Mouse (Mus musculus): ENCODE measurements around the gene Rps8. TPM values are rescaled to one million over a fixed set of nuclear protein-coding genes. Genes with fewer than 3 reads are reported as not detected.
"Not testable (repeated sequence)": the region's sequence is repeated elsewhere in the genome, so short reads cannot be mapped to it uniquely, and the experiment has no call there.

The Rps8 gene
- polyA plus RNA-seq, 1 experiment from 2014 or later: 681 TPM

DNA sequence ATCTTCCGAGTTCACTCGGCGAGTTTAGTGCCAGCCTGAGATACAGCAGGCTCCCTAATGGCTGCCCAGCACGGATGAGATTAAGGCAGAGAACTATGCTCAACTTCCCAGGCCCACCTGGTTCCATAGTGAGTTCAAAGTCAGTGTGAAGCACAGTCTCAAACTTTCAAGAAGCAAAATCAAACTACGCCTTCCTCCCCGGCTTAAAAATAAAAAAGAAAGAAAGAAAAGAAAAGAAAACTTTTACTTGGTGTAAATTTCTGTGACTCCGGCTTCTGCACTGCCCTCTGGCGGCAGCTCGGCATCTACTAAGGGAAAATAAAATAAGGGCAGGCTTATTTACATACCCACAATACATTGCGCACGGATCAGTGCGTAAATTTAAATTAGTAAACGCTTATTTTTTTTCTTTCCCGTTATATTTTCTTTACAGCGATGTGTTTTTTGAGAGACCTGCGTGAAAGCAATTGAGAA, 33.4 kb upstream of the Rps8 start:
- H3K4me1 ChIP-seq (ENCODE audit: insufficient read depth, low read depth, low read length): no peaks in the 10 kb centered on the region
- H3K36me3 ChIP-seq (ENCODE audit: insufficient read depth, low read length): no peaks in the 10 kb centered on the region
- peak overlapping the region; percentile 52 for H3K9ac ChIP-seq (replicated peaks; ENCODE audit: low read depth)
- H3K4me3 ChIP-seq (ENCODE audit: low read depth, low read length): peak overlapping the region; percentile 37
- peak overlapping the region; percentile 47 for H3K4me2 ChIP-seq (replicated peaks; ENCODE audit: low read depth, low read length)
- no peaks in the 10 kb centered on the region for H3K9me3 ChIP-seq (ENCODE audit: low read length)
- TF ChIP-seq EP300 (IDR thresholded peaks at IDR 0.05): peak; percentile 55; the same call in 1 of the 2 replicates
- peak; percentile 77 for TF ChIP-seq CTCF (IDR thresholded peaks at IDR 0.05)
- ATAC-seq: peak; percentile 78
- peak overlapping the region; percentile 78 for H3K27ac ChIP-seq (ENCODE audit: low read length)
- no peaks in the 10 kb centered on the region for H3K27me3 ChIP-seq (replicated peaks; ENCODE audit: insufficient read depth, low read length)
- DNase-seq (ENCODE audit: low spot score): peak; percentile 95
- WGBS: under 1% methylated on average over 16 of the region's 16 CpGs

DNA sequence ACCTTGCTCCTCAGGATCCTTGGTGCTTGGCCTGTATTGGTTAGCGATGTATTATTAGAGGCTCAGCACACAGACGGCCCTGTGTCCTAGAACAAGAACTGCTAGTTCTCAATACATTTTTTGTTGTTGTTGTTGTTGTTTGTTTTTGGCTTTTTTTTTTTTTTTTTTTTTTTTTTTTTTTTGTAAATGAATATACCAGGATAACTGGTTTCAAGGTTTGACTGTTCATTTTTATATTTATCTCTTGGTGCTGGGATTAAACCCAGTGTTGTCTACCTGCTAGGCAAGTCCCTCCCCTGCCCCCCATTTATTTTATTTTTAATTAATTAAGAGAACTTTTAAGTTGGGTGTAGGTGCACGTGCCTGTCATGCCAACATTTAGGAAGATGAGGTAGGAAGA, 32.9 kb upstream of the Rps8 start:
- peak overlapping the region; percentile 37 for H3K4me3 ChIP-seq (ENCODE audit: low read depth, low read length)
- no peaks in the 10 kb centered on the region for H3K9me3 ChIP-seq (ENCODE audit: low read length)
- H3K27me3 ChIP-seq (replicated peaks; ENCODE audit: insufficient read depth, low read length): no peaks in the 10 kb centered on the region
- DNase-seq (ENCODE audit: low spot score) (peak; percentile 9), ATAC-seq (no peak)
- no peaks in the 10 kb centered on the region for H3K4me1 ChIP-seq (ENCODE audit: insufficient read depth, low read depth, low read length)
- H3K27ac ChIP-seq (ENCODE audit: low read length): peak overlapping the region; percentile 78
- no peaks in the 10 kb centered on the region for H3K36me3 ChIP-seq (ENCODE audit: insufficient read depth, low read length)
- peak overlapping the region; percentile 52 for H3K9ac ChIP-seq (replicated peaks; ENCODE audit: low read depth)
- H3K4me2 ChIP-seq (replicated peaks; ENCODE audit: low read depth, low read length): peak overlapping the region; percentile 47
- TF ChIP-seq EP300 (IDR thresholded peaks at IDR 0.05): no peak
- TF ChIP-seq CTCF (IDR thresholded peaks at IDR 0.05): no peak
- WGBS: 56% methylated on average over 3 of the region's 3 CpGs

DNA sequence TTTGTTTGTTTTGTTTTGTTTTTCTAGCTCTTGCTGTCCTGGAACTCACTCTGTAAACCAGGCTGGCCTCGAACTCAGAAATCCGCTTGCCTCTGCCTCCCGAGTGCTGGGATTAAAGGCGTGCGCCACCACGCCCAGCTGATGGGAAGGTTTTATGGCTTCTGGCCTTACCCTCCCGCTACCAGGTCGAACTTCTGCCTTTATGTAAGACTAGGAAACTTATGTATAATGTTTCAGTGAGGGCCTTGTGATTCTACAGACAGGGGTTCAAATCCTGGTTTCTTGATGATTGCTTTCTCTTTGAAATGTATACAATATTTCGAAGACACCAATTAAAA, 26.7 kb upstream of the Rps8 start:
- H3K9me3 ChIP-seq (ENCODE audit: low read length); H3K27ac ChIP-seq (ENCODE audit: low read length); H3K27me3 ChIP-seq (replicated peaks; ENCODE audit: insufficient read depth, low read length); H3K4me1 ChIP-seq (ENCODE audit: insufficient read depth, low read depth, low read length); H3K36me3 ChIP-seq (ENCODE audit: insufficient read depth, low read length): not testable (repeated sequence)
- Histone ChIP-seq H3K4me2 (replicated peaks; ENCODE audit: low read depth, low read length) (peak overlapping the region; percentile 88), H3K4me3 (ENCODE audit: low read depth, low read length) (peak overlapping the region; percentile 51), H3K9ac (replicated peaks; ENCODE audit: low read depth) (peak overlapping the region; percentile 32; the same call in 1 of the 2 replicates)
- ATAC-seq (peak; percentile 61), DNase-seq (ENCODE audit: low spot score) (peak; percentile 39)
- WGBS: 11% methylated on average over 9 of the region's 9 CpGs

DNA sequence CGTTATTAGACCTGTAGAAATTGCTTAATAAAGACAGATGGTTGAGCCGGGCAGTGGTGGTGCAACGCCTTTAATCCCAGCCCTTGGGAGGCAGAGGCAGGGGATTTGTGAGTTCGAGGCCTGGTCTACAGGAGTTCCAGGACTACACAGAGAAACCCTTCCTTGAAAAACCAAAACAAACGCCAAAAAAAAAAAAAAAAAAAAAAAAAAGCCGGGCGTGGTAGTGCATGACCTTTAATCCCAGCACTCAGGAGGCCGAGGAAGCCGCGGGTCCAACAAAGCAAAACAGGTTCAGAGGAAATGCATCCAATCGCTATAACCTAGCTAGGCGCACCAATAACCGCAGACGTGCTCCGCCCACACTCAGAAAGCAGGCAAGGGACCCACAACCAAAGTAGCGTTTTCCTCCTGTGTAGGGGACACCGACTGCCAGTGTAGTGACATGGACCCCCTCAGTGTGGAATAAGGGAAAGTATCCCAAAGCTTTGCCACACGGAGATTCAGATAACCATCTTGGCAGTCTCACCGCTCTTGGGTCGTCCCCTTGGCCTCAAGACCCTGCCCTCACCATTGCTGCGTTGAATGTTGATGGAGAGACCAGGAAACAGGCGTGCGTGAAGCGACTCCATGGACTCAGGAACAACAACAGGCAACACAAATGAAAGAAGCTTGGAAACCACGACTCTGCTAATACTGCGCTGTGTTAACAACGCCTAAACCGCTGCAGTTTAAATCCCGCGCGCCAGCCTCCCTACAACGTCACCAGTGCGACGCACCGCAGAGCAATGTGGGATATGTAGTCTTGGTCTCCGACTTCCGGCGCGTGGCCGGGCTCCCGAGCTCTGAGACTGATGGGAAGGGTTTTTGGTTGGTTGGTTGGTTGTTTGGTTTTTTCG, 26.1 kb upstream of the Rps8 start, which contains the start of gene Kif2c:
Gene Kif2c, minus strand, starts transcription at position 777 of the 896 bp plus-strand sequence.
- WGBS: under 1% methylated on average over 42 of the region's 42 CpGs
- TF ChIP-seq CTCF (IDR thresholded peaks at IDR 0.05): no peak
- no peaks in the 10 kb centered on the region for H3K36me3 ChIP-seq (ENCODE audit: insufficient read depth, low read length)
- H3K27ac ChIP-seq (ENCODE audit: low read length): no peak within 1 kb of the TSS
- H3K27me3 ChIP-seq (replicated peaks; ENCODE audit: insufficient read depth, low read length): no peaks in the 10 kb centered on the region
- ATAC-seq (peak; percentile 100), DNase-seq (ENCODE audit: low spot score) (peak; percentile 93)
- H3K9me3 ChIP-seq (ENCODE audit: low read length): no peaks in the 10 kb centered on the region
- peak within 1 kb of the TSS; percentile 51 for H3K4me3 ChIP-seq (ENCODE audit: low read depth, low read length)
- peaks cover 6% of the 10 kb centered on the region; the same call in 1 of the 2 replicates for H3K4me1 ChIP-seq (ENCODE audit: insufficient read depth, low read depth, low read length)
- peak within 1 kb of the TSS; percentile 32; the same call in 1 of the 2 replicates for H3K9ac ChIP-seq (replicated peaks; ENCODE audit: low read depth)
- H3K4me2 ChIP-seq (replicated peaks; ENCODE audit: low read depth, low read length): peak within 1 kb of the TSS; percentile 88

DNA sequence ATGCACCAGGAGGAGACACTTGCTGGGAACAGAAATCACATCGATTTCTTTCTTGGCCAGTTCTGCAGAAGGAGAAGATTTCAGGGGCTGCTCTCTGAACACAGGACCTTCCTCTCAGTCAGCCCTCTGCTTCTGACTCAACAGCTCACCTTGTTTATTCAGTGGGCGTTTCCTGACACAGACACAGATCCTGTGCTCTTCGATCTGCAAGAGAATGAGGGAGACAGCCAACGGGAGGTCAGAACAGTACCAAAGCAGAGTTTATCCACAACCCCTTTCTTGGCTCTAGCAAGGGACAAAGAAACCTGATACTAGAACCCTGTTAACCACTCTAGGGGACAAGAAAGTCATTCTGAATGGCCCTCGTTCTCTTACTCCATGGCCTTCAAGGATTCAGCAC, 13.9 kb upstream of the Rps8 start:
- H3K36me3 ChIP-seq (ENCODE audit: insufficient read depth, low read length): peaks cover 4% of the 10 kb centered on the region; the same call in 1 of the 2 replicates
- WGBS: 78% methylated on average over 5 of the region's 5 CpGs
- no peak overlapping the region for H3K4me2 ChIP-seq (replicated peaks; ENCODE audit: low read depth, low read length)
- no peaks in the 10 kb centered on the region for H3K9me3 ChIP-seq (ENCODE audit: low read length)
- H3K4me3 ChIP-seq (ENCODE audit: low read depth, low read length): no peak overlapping the region
- no peak for DNase-seq (ENCODE audit: low spot score)
- no peak overlapping the region for H3K9ac ChIP-seq (replicated peaks; ENCODE audit: low read depth)
- H3K27ac ChIP-seq (ENCODE audit: low read length): no peak overlapping the region
- no peaks in the 10 kb centered on the region for H3K27me3 ChIP-seq (replicated peaks; ENCODE audit: insufficient read depth, low read length)
- TF ChIP-seq CTCF (IDR thresholded peaks at IDR 0.05) (no peak), EP300 (IDR thresholded peaks at IDR 0.05) (no peak)
- no peak for ATAC-seq
- H3K4me1 ChIP-seq (ENCODE audit: insufficient read depth, low read depth, low read length): no peaks in the 10 kb centered on the region

DNA sequence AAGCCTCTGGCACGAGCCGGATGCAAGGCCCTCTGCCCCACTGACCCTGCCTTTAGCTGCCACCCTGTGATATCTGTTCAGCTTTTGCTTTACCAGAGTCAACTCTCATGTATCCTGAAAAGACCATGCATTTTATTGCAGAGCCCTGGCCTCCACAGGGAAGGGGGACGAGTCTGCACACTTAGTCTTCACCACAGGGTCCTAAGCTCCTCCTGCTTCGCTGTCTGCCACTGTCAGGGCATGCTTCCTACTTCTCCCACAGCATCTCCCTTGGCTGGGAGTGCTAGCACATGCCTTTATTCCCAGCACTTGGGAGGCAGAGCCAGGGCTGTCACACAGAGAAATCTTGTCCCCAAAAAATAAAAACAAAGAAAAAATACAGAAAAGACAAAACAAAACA, 5.1 kb upstream of the Rps8 start:
- no peaks in the 10 kb centered on the region for H3K9me3 ChIP-seq (ENCODE audit: low read length)
- no peak overlapping the region for H3K4me2 ChIP-seq (replicated peaks; ENCODE audit: low read depth, low read length)
- H3K4me1 ChIP-seq (ENCODE audit: insufficient read depth, low read depth, low read length): no peaks in the 10 kb centered on the region
- WGBS: 76% methylated on average over 4 of the region's 4 CpGs
- DNase-seq (ENCODE audit: low spot score): no peak
- no peaks in the 10 kb centered on the region for H3K27me3 ChIP-seq (replicated peaks; ENCODE audit: insufficient read depth, low read length)
- ATAC-seq: no peak
- no peaks in the 10 kb centered on the region for H3K36me3 ChIP-seq (ENCODE audit: insufficient read depth, low read length)
- H3K27ac ChIP-seq (ENCODE audit: low read length): no peak overlapping the region
- TF ChIP-seq EP300 (IDR thresholded peaks at IDR 0.05) (no peak), CTCF (IDR thresholded peaks at IDR 0.05) (no peak)
- no peak overlapping the region for H3K4me3 ChIP-seq (ENCODE audit: low read depth, low read length)
- H3K9ac ChIP-seq (replicated peaks; ENCODE audit: low read depth): no peak overlapping the region
